Mouse (Mus musculus) gastrocnemius, postnatal 10 days (tissue): ENCODE results near the gene 6030408B16Rik. TPM values are rescaled to one million over a fixed set of nuclear protein-coding genes. Genes with fewer than 3 reads are reported as not detected.
"Not testable (repeated sequence)": the region's sequence is repeated elsewhere in the genome, so short reads cannot be mapped to it uniquely, and the experiment has no call there.

Experiments
- DNase-seq: peaks from one replicate; pipeline ENCODE4 v3.0.0; 2021; ENCODE audit warnings: mixed read lengths
- total RNA-seq, 2 experiments: library from RNA; stranded (reverse); gene quantifications; 2 replicates each; pipeline ENCODE4 v1.2.3; 2021

6030408B16Rik gene
- total RNA-seq, 2 experiments from 2014 or later, result 0.54 to 0.77 TPM

- DNase-seq, result no peak
Observed at GRCm38 (mm10) chr15:101321126-101321525, 28.1 kb downstream of the 6030408B16Rik start.

- no peak for DNase-seq
Observed at GRCm38 (mm10) chr15:101322106-101322505, 29.1 kb downstream of the 6030408B16Rik start.

GRCm38 (mm10) chr15:101322640-101323039 is 29.6 kb downstream of the 6030408B16Rik start:
- no peak for DNase-seq

GRCm38 (mm10) chr15:101323511-101323910 is 30.5 kb downstream of the 6030408B16Rik start:
- DNase-seq, result no peak

GRCm38 (mm10) chr15:101324409-101324808 is 31.4 kb downstream of the 6030408B16Rik start:
- DNase-seq, result not testable (repeated sequence)

GRCm38 (mm10) chr15:101325991-101326534 is 33.1 kb downstream of the 6030408B16Rik start:
- DNase-seq, result no peak

GRCm38 (mm10) chr15:101327282-101327681 is 34.3 kb downstream of the 6030408B16Rik start:
- peak; percentile 95 for DNase-seq

- no peak for DNase-seq
Observed at GRCm38 (mm10) chr15:101328876-101329563, 36.0 kb downstream of the 6030408B16Rik start.

GRCm38 (mm10) chr15:101329564-101329892 is 36.5 kb downstream of the 6030408B16Rik start:
- DNase-seq, result no peak

- DNase-seq, result no peak
Observed at GRCm38 (mm10) chr15:101331090-101331489, 38.1 kb downstream of the 6030408B16Rik start.

- DNase-seq, result no peak
Observed at GRCm38 (mm10) chr15:101332370-101332769, 39.4 kb downstream of the 6030408B16Rik start.

- no peak for DNase-seq
Observed at GRCm38 (mm10) chr15:101333165-101333564, 40.2 kb downstream of the 6030408B16Rik start.

- DNase-seq, result no peak
Observed at GRCm38 (mm10) chr15:101333648-101334047, 40.6 kb downstream of the 6030408B16Rik start.

GRCm38 (mm10) chr15:101336474-101337174 is 43.6 kb downstream of the 6030408B16Rik start:
- peak; percentile 42 for DNase-seq

GRCm38 (mm10) chr15:101338359-101338758 is 45.3 kb downstream of the 6030408B16Rik start:
- DNase-seq, result no peak

- DNase-seq, result peak; percentile 90
Observed at GRCm38 (mm10) chr15:101339537-101339936, 46.5 kb downstream of the 6030408B16Rik start.

- peak; percentile 56 for DNase-seq
Observed at GRCm38 (mm10) chr15:101341797-101342515, 48.9 kb downstream of the 6030408B16Rik start.

Other genes with a start within 250 kb of the 6030408B16Rik start
- gene Gm47841, start 245.8 kb upstream of the 6030408B16Rik start, total RNA-seq, result not detected
- 1 to 10 TPM; 1.9 to 3.4 TPM for gene Fignl2, start 214.6 kb upstream of the 6030408B16Rik start, total RNA-seq
- not detected for gene Ankrd33, start 177.5 kb upstream of the 6030408B16Rik start, total RNA-seq
- gene Acvrl1, start 164.7 kb upstream of the 6030408B16Rik start, total RNA-seq, result 10 to 100 TPM; 15.1 to 18.2 TPM
- gene Acvr1b, start 119.1 kb upstream of the 6030408B16Rik start, total RNA-seq, result 10 to 100 TPM; 21.7 to 22.4 TPM
- 10 to 100 TPM in 1 of 2 experiments, 1 to 10 TPM in 1; 9.0 to 11.5 TPM for gene Grasp, start 69.0 kb upstream of the 6030408B16Rik start, total RNA-seq
- gene Nr4a1, start 38.9 kb upstream of the 6030408B16Rik start, total RNA-seq, result 10 to 100 TPM; 22.5 to 23.1 TPM
- gene Atg101, start 8.9 kb upstream of the 6030408B16Rik start, total RNA-seq, result 10 to 100 TPM; 24.4 to 27.2 TPM
- gene Krt80, start 77.0 kb downstream of the 6030408B16Rik start, total RNA-seq, result 1 to 10 TPM in 1 of 2 experiments, under 1 TPM in 1; 0.66 to 1.4 TPM
- under 1 TPM in 1 of 2 experiments, not detected in 1; 0.45 TPM for gene Krt7, start 117.8 kb downstream of the 6030408B16Rik start, total RNA-seq
- gene Krt87, start 145.6 kb downstream of the 6030408B16Rik start, total RNA-seq, result under 1 TPM; 0.11 to 0.12 TPM
- gene Krt88, start 154.5 kb downstream of the 6030408B16Rik start, total RNA-seq, result not detected
- not detected for gene Krt81, start 170.5 kb downstream of the 6030408B16Rik start, total RNA-seq
- gene Krt86, start 180.3 kb downstream of the 6030408B16Rik start, total RNA-seq, result not detected
- under 1 TPM in 1 of 2 experiments, not detected in 1; 0.40 TPM for gene Krt83, start 198.3 kb downstream of the 6030408B16Rik start, total RNA-seq
- gene Gm49425, start 224.0 kb downstream of the 6030408B16Rik start, total RNA-seq, result not detected
- not detected for gene Krt84, start 239.6 kb downstream of the 6030408B16Rik start, total RNA-seq